Mouse (Mus musculus) gonadal fat pad, adult 2 months (tissue): ENCODE data around the gene Ppp1r1b. TPM values are rescaled to one million over a fixed set of nuclear protein-coding genes. Genes with fewer than 3 reads are reported as not detected.

ENCODE experiments used
- DNase-seq: peaks from one replicate; pipeline ENCODE4 v3.0.0-alpha.2; 2012; ENCODE audit warnings: low read depth
- polyA plus RNA-seq: library from polyadenylated mRNA; depleted of rRNA; stranded (reverse); fragments of >200 nt; gene quantifications from 2 replicates; pipeline ENCODE4 v1.2.3, GENCODE M21; 2012; rRNA removed

Ppp1r1b gene
- polyA plus RNA-seq, 1 experiment: 10.1 TPM

DNA sequence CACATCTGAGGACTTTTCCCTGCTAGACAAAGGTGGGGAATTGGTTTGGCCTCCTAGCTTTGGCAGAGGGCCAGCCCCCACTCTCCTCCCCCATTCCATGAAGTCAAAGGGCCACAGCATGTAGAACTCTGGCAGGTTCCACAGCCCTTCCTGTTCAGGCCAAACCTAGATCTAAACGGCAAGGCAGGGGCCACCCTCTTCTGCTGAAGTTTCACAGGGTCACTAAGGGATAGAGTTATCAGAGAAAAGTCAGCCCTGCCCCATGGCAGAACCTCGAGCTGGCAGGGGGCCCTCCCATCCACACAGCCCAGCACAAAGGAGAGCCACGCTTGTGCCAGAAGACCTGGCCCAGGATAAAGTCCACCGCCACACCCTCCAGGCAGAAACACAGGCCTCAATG is 46.8 kb downstream of the Ppp1r1b start:
- DNase-seq: no peak

DNA sequence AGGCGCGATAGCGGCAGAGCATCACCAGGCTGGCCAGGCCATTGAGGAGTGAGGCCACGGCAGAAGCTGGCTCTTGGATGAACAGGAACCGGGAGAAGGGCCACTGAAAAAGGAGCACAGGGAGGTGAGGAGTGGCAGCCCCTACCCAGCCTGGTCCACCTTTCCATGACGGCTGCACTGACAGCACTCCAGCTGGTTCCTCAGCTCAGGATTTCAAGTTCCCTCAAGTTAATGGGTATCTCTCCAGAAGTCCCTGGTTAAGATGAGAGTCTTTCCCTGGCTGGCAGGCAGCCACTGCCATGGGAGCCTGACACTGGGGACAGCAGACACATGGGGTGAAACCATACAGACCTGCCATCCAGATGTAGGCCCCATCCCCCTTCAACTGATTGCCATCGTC is 49.7 kb downstream of the Ppp1r1b start:
- no peak for DNase-seq

GRCm38 (mm10) chr11:98400161-98400726 is 52.0 kb downstream of the Ppp1r1b start, which contains the start of gene Pgap3:
Pgap3 (minus strand) TSS chr11:98400490.
- DNase-seq: no peak

DNA sequence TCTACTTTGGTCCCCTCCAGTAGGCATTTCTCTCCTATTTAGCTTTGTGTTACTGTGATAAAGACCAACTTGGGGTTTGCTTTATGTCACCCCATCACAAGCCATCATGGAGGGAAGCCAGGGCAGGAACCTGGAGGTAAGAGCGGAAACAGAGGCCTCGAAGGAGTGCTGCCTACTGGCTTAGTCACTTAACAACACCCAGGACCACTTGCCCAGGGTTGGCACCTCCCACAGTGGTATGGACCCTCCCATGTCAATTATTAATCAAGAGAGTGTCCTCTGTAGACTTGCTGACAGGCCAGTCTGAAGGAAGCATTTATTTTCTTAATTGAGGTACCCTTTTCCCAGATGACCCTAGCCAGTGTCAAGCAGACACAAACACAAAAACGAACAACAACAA is 52.6 kb downstream of the Ppp1r1b start:
- no peak for DNase-seq

DNA sequence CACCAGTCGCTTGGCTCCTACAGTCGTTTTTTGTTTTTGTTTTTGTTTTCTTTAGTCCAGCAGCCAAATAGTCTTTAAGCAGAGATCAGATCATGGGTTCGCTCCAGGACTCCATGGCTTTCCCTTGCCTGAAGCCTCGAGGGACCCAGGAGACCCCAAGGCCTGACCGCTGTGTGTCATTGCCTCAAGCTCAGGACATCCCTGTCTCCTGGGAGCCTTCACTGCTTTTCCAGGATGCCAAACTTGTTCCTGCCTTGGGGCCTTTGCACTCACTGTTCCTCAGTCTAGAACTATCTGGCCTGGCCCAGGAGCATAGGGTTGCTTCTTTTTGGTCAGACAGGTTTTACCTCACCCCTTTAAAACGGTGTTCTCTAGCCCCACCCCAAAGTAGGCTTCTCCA is 58.4 kb downstream of the Ppp1r1b start:
- no peak for DNase-seq

Other genes with a start within 250 kb of the Ppp1r1b start
- 21.6 TPM in 2 replicates for gene Fbxl20, start 198.0 kb upstream of the Ppp1r1b start, polyA plus RNA-seq
- 11.4 and 11.8 TPM in 2 replicates for gene Med1, start 155.1 kb upstream of the Ppp1r1b start, polyA plus RNA-seq
- 14.6 and 16.5 TPM in 2 replicates for gene Cdk12, start 145.3 kb upstream of the Ppp1r1b start, polyA plus RNA-seq
- gene Neurod2, start 18.8 kb upstream of the Ppp1r1b start, polyA plus RNA-seq: not detected in 2 replicates
- 61.2 and 80.9 TPM in 2 replicates for gene Stard3, start 10.0 kb downstream of the Ppp1r1b start, polyA plus RNA-seq
- 0.85 and 2.9 TPM in 2 replicates for gene Tcap, start 35.4 kb downstream of the Ppp1r1b start, polyA plus RNA-seq
- 7.5 and 32.4 TPM in 2 replicates for gene Pnmt, start 38.0 kb downstream of the Ppp1r1b start, polyA plus RNA-seq
- 29.5 and 30.4 TPM in 2 replicates for gene Pgap3, start 52.1 kb downstream of the Ppp1r1b start, polyA plus RNA-seq
- 33.8 and 35.3 TPM in 2 replicates for gene Erbb2, start 64.1 kb downstream of the Ppp1r1b start, polyA plus RNA-seq
- gene Mien1, start 90.6 kb downstream of the Ppp1r1b start, polyA plus RNA-seq: 217 and 228 TPM in 2 replicates
- gene Grb7, start 98.0 kb downstream of the Ppp1r1b start, polyA plus RNA-seq: 54.7 and 54.8 TPM in 2 replicates
- gene Ikzf3, start 197.6 kb downstream of the Ppp1r1b start, polyA plus RNA-seq: 0.82 and 0.98 TPM in 2 replicates
- 0.47 and 1.1 TPM in 2 replicates for gene Zpbp2, start 202.7 kb downstream of the Ppp1r1b start, polyA plus RNA-seq
- gene Ormdl3, start 239.0 kb downstream of the Ppp1r1b start, polyA plus RNA-seq: 161 and 192 TPM in 2 replicates
- not detected in 2 replicates for gene Lrrc3c, start 249.9 kb downstream of the Ppp1r1b start, polyA plus RNA-seq